Mouse (Mus musculus): ENCODE data around the gene Ciao2b. TPM values are rescaled to one million over a fixed set of nuclear protein-coding genes. Genes with fewer than 3 reads are reported as not detected.
A peak's percentile ranks its signal among the peaks of the same experiment; 100 is the strongest.
"Not testable (repeated sequence)": the region's sequence is repeated elsewhere in the genome, so short reads cannot be mapped to it uniquely, and the experiment has no call there.

Ciao2b gene
- 50.2 and 70.7 TPM in 2 replicates for polyA plus RNA-seq (2012; rRNA removed)

- DNase-seq (ENCODE audit: extremely low spot score in 1 of 2, low spot score in 1 of 2), result peak; percentile 75 to 93
Observed at GRCm38 (mm10) chr8:104641426-104642323, at the start of gene Ciao2b. TSS of gene Ciao2b (minus strand) at chr8:104641965.

- DNase-seq (ENCODE audit: extremely low spot score in 1 of 2, low spot score in 1 of 2), result no peak
Observed at GRCm38 (mm10) chr8:104688433-104688832, 46.7 kb upstream of the Ciao2b start.

DNA sequence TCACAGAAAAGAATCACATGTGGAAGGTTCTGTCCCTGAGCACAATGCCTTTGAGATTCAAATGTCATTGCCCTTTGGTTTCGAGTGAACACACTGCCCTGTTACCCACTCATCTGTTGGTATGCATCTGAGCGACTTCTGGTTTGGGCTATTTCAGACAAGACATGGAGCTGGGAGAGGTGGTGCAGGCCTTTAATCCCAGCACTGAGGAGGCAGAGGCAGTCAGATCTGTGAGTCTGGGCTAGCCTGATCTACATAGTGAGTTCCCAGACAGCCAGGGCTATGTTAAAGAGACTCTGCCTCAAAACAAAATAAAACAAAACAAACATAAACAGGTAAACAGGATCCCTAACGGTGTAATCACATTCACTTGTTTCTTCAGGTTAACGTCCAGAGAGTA, 13.8 kb upstream of the Ciao2b start:
- DNase-seq (ENCODE audit: extremely low spot score in 1 of 2, low spot score in 1 of 2), result no peak

DNA sequence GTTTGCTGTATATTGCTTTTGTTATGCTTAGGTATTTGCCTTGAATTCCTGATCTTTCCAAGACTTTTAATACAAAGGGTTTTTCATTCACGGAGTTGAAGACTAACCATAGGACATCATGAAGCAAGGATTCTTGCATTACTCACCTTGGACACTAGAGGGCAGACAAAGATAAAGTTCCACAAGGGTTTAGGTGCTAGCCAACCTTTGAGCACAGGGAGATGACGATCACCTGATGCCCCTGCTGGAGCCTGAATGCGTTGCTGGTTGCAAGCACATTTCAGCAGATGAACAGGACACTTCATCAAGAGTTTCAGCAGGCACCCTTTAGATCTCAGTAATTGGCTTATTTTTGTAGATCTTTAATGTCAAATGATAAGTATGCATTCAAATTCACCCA, 13.2 kb upstream of the Ciao2b start:
- peak; percentile 81 to 96 for DNase-seq (ENCODE audit: extremely low spot score in 1 of 2, low spot score in 1 of 2)

GRCm38 (mm10) chr8:104644187-104644586, 2.4 kb upstream of the Ciao2b start:
- DNase-seq (ENCODE audit: extremely low spot score in 1 of 2, low spot score in 1 of 2), result not testable (repeated sequence)

- DNase-seq (ENCODE audit: extremely low spot score in 1 of 2, low spot score in 1 of 2), result no peak
Observed at GRCm38 (mm10) chr8:104642324-104642654, 524 bp upstream of the Ciao2b start.

DNA sequence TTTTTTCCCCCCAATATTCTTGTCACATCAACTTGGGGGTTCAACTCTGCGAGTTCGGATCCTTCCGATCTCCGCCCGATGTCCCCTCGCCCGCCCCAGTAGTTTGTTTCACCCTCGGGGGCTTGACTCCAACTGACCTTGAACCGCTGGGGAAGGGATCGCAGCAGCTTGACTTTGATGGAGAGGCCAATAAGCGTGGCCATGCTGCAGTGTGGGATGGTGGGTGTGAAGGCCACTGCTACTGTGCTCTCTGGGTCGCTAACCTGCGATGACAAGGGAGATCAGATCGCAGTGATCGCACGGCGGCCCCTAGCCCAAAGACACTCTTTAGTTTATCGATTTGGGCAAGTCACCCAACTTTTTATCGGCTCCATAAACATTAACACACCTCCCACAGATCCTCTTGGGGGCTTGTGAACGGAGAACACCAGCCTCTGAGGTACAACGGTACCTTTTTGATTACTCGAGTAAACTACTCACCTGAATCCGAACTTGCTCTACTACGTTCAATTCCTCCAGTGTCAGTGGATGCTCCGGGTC, 864 bp downstream of the Ciao2b start:
- no peak for DNase-seq (ENCODE audit: extremely low spot score in 1 of 2, low spot score in 1 of 2)

- no peak for DNase-seq (ENCODE audit: extremely low spot score in 1 of 2, low spot score in 1 of 2)
Observed at GRCm38 (mm10) chr8:104640241-104640640, 1.5 kb downstream of the Ciao2b start.

DNA sequence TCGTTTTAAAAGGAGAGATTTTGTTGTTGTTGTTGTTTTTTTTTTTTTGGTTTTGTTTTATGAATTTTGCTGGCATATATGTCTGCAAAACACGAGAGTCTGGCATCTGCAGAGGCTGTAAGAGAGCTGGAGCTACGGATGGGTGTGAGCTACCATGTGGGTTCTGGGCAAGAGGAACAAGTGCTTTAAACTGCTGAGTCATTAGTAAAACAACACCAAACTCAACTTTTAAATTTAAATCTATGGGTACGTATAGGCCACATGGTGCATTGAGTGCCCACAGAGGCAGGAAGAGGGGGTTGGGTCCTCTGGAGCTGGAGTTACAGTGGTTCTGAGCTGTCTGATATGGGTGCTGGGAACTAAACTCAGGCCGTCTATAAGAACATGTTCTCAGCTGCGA, 3.8 kb downstream of the Ciao2b start:
- no peak for DNase-seq (ENCODE audit: extremely low spot score in 1 of 2, low spot score in 1 of 2)

- no peak for DNase-seq (ENCODE audit: extremely low spot score in 1 of 2, low spot score in 1 of 2)
Observed at GRCm38 (mm10) chr8:104635004-104635710, 6.6 kb downstream of the Ciao2b start.

DNA sequence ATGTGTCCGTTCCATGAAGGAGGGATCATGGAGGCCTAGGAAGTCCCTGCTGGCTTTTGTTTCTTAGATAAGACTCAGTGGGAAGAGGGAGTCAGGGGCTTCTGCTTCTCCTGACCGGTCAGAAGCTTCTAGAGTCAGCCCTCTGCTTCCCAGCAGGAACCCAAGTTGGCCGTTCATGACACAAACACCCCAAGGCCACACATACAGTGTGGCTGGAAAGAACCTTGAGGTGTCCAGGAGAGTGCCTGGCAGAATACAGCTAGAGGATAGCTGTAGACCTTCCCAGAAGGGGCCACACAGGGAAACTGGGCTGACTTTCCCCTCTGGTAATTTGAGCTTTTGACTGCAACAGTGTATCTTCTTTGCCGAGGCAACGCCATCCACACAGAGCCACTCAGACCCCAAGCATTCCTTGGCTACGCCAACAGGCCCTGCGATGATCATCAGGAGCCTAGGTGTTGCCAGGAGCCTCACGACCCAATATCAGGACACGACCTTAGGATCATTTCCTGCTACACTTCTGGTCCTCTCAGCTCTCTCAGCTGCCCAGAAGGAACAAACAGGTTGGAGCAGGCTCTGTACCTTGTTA, 8.5 kb downstream of the Ciao2b start:
- DNase-seq (ENCODE audit: extremely low spot score in 1 of 2, low spot score in 1 of 2), result no peak

DNA sequence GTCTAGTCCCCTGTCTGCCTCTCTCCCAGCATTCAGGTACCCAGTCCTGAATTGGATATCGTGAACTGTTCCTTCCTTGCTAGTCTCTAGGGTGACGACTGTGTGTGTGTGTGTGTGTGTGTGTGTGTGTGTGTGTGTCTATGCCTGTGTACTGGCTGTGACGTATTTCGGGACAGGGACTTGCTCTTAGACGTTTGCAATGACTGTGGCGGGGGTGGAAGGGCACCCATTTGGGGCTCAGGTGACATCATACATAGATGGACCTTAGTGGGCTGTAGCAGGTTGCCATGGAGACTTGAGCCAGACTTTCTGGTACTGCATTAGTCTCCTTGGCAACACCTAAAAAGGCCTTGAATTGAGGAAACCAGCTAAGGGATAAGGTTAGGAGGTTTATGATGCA, 9.3 kb downstream of the Ciao2b start:
- peak; percentile 38 to 51 for DNase-seq (ENCODE audit: extremely low spot score in 1 of 2, low spot score in 1 of 2)

DNA sequence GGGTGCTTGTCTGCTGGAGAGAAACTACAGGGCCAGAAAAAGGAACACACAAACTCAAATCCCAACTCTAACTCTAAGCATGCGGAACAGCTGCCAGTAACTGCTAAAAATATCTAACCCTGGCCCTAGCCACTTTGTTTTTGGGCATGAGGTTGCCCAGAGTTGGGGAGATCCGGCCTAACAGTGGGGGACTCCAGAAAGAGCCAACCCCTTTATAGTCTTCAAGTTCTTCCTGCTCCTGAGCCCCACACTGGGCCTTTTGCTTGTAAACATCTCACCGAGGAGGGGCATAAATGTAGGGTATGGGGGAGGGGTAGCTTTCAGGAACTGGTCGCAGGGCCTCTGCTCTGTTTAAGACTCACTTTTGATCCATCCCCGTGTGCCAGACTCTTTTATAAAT, 9.8 kb downstream of the Ciao2b start:
- DNase-seq (ENCODE audit: extremely low spot score in 1 of 2, low spot score in 1 of 2), result no peak

- no peak for DNase-seq (ENCODE audit: extremely low spot score in 1 of 2, low spot score in 1 of 2)
Observed at GRCm38 (mm10) chr8:104630981-104631663, 10.6 kb downstream of the Ciao2b start, which contains the start of gene Rrad. TSS of gene Rrad (minus strand) at chr8:104631327.

DNA sequence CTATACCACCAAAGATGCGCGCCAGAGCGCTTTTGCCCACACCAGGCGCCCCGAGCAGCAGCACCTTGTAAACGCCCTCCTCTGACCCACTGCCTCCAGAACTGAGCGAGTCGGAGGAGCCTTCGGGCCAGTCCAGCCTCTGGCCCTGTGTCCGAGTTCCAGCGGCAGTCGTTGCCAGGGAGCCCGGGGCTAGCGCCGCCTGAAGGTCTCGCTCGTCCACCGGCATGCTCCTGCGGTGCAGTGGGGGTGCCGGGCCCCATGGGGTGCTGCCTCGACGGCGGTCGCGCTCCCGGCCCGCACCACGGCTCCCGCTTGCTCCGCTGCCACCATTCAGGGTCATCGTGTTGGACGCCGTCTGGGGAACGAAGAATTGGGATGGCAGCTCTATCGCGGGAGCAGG, 11.2 kb downstream of the Ciao2b start:
- DNase-seq (ENCODE audit: extremely low spot score in 1 of 2, low spot score in 1 of 2), result no peak

DNA sequence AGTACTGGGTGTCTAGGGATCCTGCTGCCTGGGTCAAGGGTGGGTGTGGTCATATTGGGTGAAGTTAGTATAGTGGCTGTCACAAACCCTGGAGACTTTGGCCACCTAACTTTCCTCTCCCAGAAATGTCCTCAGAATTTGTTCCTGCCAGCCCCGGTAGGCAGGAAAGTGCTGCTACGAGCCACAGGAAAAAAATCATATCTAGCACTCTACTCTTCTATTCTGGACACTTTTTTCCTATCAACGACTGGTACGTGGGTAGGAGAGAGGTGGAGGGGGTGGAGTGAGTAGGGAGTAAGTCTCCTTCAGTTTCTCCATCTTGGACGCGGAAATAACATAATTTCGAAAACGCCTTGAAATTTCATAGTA, 11.7 kb downstream of the Ciao2b start:
- no peak for DNase-seq (ENCODE audit: extremely low spot score in 1 of 2, low spot score in 1 of 2)

DNA sequence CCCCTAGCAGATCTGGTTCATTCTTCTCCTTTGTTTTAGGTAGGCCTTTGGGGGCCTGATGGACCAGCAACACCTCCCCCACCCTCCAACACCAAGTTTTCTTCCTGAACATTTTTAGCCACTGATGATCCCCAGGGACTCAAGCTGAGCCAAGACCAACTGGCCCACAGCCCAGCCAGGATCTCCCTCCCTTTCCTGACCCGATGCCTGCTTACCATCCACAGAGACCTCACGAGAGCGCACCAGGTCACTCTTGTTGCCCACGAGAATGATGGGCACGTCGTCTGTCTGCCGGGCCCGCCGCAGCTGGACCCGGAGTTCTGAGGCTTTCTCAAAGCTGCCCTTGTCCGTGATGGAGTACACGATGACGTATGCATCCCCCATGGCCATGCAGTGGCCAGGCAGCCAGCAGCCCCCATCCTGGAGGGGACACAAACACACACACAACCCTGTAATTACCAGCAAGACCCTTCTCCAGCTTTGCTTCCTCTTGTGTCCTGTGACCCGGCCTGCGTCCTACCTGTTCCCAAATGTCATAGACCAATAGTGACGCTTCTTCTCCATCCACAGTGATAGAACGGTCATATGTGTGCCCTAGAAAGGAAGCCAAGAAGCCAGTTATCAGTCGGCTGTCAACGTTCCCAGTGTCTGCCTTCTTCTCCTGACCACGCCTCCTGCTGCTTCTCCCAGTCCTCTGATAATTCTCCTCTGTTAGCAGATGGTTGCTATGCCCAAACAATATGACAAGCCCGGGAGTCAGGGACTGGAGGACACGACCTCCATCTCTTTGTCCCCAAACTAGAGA, 12.3 kb downstream of the Ciao2b start:
- DNase-seq (ENCODE audit: extremely low spot score in 1 of 2, low spot score in 1 of 2), result no peak

DNA sequence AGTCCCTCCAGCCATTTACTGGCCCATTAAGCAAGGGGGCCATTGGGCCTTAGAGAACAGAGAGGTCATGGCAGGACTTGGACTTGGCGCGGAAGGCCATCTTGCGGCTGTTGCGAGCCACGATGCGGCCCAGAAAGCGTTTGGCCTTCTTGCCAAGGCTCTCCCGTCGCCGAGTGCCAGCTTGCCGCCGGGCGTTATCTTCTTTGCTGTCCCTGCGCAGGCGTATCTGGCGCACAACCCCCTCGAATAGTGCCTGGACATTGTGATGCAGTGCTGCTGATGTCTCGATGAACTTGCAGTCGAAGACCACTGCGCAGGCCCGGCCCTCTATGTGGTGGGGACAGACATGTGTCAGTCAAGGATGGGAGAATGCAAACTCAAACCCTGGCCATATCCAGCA, 13.4 kb downstream of the Ciao2b start:
- DNase-seq (ENCODE audit: extremely low spot score in 1 of 2, low spot score in 1 of 2), result no peak

- no peak for DNase-seq (ENCODE audit: extremely low spot score in 1 of 2, low spot score in 1 of 2)
Observed at GRCm38 (mm10) chr8:104627065-104627740, 14.6 kb downstream of the Ciao2b start.
